Mouse (Mus musculus): Measurements from ENCODE around the gene Mgarp. TPM values are rescaled to one million over a fixed set of nuclear protein-coding genes. Genes with fewer than 3 reads are reported as not detected.
A peak's percentile ranks its signal among the peaks of the same experiment; 100 is the strongest.
"Not testable (repeated sequence)": the region's sequence is repeated elsewhere in the genome, so short reads cannot be mapped to it uniquely, and the experiment has no call there.

The Mgarp gene
- polyA plus RNA-seq, 1 experiment: 0.18 TPM

DNA sequence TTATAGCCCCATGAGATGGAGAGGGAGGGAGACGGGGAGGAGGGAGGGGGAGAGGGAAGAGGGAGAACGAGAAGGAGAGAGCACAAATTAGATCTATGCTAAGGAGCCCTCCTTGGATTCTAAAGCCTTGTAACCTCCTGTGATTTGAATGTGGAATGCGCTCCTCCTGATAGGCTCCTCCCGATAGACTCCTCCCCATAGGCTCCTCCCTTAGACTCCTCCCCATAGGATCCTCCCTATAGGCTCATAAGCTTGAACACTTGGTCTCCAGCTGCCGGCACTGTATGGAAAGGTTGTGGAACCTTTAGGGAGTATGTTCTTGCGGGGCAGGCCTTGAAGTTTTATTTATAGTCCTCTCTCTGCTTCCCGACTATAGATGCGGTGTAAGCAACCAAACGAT lies 35.5 kb downstream of the Mgarp start:
- H3K27ac ChIP-seq (ENCODE audit: control insufficient read depth, insufficient read depth, low read length): no peak overlapping the region
- no peak for DNase-seq
- H3K4me3 ChIP-seq (ENCODE audit: control insufficient read depth, insufficient read depth, low read length): no peak overlapping the region
- TF ChIP-seq POLR2A (IDR thresholded peaks at IDR 0.05; ENCODE audit: control insufficient read depth, extremely low read depth, insufficient read depth, low read length, poor library complexity) (no peak), CTCF (IDR thresholded peaks at IDR 0.05; ENCODE audit: borderline replicate concordance, control insufficient read depth, extremely low read depth, insufficient read depth, low read length, poor library complexity) (no peak)
- H3K4me1 ChIP-seq (replicated peaks; ENCODE audit: control insufficient read depth, insufficient read depth, low read length): peaks cover 14% of the 10 kb centered on the region
- no peaks in the 10 kb centered on the region for H3K36me3 ChIP-seq (ENCODE audit: control insufficient read depth, insufficient read depth, low read length)
- 88% methylated on average over 9 of the region's 9 CpGs for WGBS
- H3K27me3 ChIP-seq (ENCODE audit: control insufficient read depth, insufficient read depth, low read length): no peaks in the 10 kb centered on the region

DNA sequence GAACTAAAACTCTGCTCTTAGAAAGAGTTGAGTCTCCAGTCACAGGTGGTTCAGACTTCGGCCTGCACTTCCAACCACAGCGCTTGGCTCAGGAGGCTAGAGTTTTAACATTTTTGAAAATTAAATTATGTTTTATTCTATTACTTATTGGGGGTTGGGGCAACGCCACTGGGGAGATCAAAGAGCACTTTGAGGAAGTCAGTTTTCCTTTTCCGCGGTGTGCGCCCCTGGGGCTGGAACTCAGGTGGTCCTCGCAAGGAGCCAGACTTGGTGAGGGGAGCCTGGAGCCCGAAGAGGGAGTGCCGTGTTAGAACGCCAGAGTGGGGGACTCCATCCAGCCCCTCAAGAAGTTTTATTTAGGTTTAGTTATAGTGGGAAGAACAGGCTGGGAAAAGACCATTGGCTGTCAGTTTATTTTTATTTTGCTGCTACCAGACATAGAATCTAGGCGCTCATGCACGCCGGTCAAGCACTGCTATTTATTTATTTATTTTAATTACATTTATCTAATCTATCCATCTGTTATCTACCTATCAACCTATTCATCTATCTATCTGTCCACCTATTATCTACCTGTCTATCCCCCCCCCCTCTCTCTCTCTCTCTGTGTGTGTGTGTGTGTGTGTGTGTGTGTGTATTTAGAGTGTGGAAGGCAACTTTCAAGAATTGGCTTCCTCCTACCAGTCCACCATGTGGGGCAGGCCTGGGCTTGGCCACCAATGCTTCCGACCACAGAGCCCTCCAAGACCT lies 36.8 kb downstream of the Mgarp start:
- Histone ChIP-seq H3K36me3 (ENCODE audit: control insufficient read depth, insufficient read depth, low read length) (no peaks in the 10 kb centered on the region), H3K4me1 (replicated peaks; ENCODE audit: control insufficient read depth, insufficient read depth, low read length) (peaks cover 12% of the 10 kb centered on the region), H3K27me3 (ENCODE audit: control insufficient read depth, insufficient read depth, low read length) (no peaks in the 10 kb centered on the region), H3K27ac (ENCODE audit: control insufficient read depth, insufficient read depth, low read length) (no peak overlapping the region), H3K4me3 (ENCODE audit: control insufficient read depth, insufficient read depth, low read length) (no peak overlapping the region)
- no peak for DNase-seq
- 42% methylated on average over 14 of the region's 14 CpGs for WGBS
- TF ChIP-seq POLR2A (IDR thresholded peaks at IDR 0.05; ENCODE audit: control insufficient read depth, extremely low read depth, insufficient read depth, low read length, poor library complexity) (no peak), CTCF (IDR thresholded peaks at IDR 0.05; ENCODE audit: borderline replicate concordance, control insufficient read depth, extremely low read depth, insufficient read depth, low read length, poor library complexity) (no peak)

DNA sequence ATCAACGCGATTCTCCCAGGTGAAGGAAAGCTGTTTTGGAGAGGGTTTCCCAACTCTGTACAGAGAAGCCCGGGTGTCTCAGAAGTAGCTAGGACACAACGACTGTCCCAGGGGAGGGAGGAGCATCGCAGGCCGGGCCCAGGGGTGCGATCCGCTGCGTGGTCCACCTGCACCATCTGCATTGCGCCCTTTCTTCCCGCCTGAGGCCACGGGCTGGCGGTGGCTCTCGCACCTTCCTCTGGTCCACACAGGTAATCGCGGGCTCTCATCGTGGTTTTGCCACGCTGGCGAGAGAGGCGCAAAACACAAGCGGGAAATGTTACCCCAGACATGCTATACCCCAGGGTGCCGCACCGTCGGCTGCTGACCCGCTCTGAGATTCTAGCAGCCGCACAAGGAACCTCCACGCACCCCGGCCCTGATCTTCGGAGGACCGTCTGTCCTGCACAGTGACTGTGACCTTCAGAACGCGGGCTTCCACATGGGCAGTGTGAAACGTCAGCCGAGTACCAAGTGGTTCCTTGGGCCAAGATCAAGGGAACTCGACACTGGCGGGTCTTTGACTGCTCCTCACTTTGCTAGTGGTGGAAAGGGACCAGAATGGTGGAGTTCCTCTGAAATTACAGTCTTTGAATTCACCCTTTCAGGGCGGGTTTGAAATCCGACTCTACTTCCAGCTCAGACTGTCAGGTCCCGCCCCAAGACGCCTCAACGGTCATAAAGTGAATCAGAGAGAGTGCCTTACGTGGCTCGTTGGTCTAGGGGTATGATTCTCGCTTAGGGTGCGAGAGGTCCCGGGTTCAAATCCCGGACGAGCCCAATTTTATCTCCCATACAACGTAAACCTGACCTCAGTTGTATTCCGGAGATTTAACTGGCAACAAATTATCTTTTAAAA lies 37.6 kb downstream of the Mgarp start:
- peak; percentile 83 for DNase-seq
- peaks cover 12% of the 10 kb centered on the region for H3K4me1 ChIP-seq (replicated peaks; ENCODE audit: control insufficient read depth, insufficient read depth, low read length)
- under 1% methylated on average over 50 of the region's 50 CpGs for WGBS
- peak overlapping the region; percentile 89 for H3K4me3 ChIP-seq (ENCODE audit: control insufficient read depth, insufficient read depth, low read length)
- H3K36me3 ChIP-seq (ENCODE audit: control insufficient read depth, insufficient read depth, low read length): no peaks in the 10 kb centered on the region
- TF ChIP-seq POLR2A (IDR thresholded peaks at IDR 0.05; ENCODE audit: control insufficient read depth, extremely low read depth, insufficient read depth, low read length, poor library complexity) (no peak), CTCF (IDR thresholded peaks at IDR 0.05; ENCODE audit: borderline replicate concordance, control insufficient read depth, extremely low read depth, insufficient read depth, low read length, poor library complexity) (no peak)
- H3K27me3 ChIP-seq (ENCODE audit: control insufficient read depth, insufficient read depth, low read length): no peaks in the 10 kb centered on the region
- H3K27ac ChIP-seq (ENCODE audit: control insufficient read depth, insufficient read depth, low read length): no peak overlapping the region

DNA sequence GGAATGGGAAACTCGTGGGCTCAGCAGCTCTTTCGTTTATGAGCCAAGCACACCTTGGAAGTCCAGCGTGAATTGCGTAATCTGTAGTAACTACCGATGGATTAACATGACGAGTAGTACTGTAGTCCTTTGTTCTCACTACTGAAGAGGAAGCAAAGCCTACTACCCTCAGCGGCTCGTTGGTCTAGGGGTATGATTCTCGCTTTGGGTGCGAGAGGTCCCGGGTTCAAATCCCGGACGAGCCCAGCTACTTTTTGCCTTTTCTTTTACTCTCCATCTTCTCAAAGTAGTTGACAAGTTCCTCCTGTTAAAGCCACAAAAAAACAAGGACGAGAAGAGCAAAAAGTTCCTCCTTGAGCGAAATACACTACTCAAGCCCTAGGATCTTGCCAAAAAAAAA lies 38.4 kb downstream of the Mgarp start:
- peak; percentile 84 for DNase-seq
- peaks cover 12% of the 10 kb centered on the region for H3K4me1 ChIP-seq (replicated peaks; ENCODE audit: control insufficient read depth, insufficient read depth, low read length)
- 1% methylated on average over 15 of the region's 15 CpGs for WGBS
- peak overlapping the region; percentile 89 for H3K4me3 ChIP-seq (ENCODE audit: control insufficient read depth, insufficient read depth, low read length)
- no peaks in the 10 kb centered on the region for H3K27me3 ChIP-seq (ENCODE audit: control insufficient read depth, insufficient read depth, low read length)
- no peak for TF ChIP-seq POLR2A (IDR thresholded peaks at IDR 0.05; ENCODE audit: control insufficient read depth, extremely low read depth, insufficient read depth, low read length, poor library complexity)
- TF ChIP-seq CTCF (IDR thresholded peaks at IDR 0.05; ENCODE audit: borderline replicate concordance, control insufficient read depth, extremely low read depth, insufficient read depth, low read length, poor library complexity): no peak
- H3K36me3 ChIP-seq (ENCODE audit: control insufficient read depth, insufficient read depth, low read length): no peaks in the 10 kb centered on the region
- H3K27ac ChIP-seq (ENCODE audit: control insufficient read depth, insufficient read depth, low read length): no peak overlapping the region

DNA sequence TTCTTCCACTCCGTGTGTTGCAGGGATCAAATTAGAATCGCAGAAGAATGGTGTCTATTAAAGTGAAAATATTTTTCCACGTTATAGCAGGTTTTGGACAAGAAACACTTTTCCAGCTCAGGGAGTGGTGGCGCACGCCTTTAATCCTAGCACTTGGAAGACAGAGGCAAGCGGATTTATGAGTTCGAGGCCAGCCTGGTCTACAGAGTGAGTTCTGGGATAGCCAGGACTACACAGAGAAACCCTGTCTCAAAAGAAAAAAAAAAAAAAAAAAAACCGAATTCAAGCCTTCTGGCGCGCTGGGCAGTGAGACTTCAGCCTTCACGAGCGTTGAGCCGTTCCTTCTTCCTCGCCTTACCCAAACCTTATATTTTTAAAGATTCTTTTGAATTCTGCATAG lies 38.9 kb downstream of the Mgarp start:
- WGBS: 58% methylated on average over 14 of the region's 14 CpGs
- no peaks in the 10 kb centered on the region for H3K27me3 ChIP-seq (ENCODE audit: control insufficient read depth, insufficient read depth, low read length)
- TF ChIP-seq CTCF (IDR thresholded peaks at IDR 0.05; ENCODE audit: borderline replicate concordance, control insufficient read depth, extremely low read depth, insufficient read depth, low read length, poor library complexity) (no peak), POLR2A (IDR thresholded peaks at IDR 0.05; ENCODE audit: control insufficient read depth, extremely low read depth, insufficient read depth, low read length, poor library complexity) (no peak)
- no peak for DNase-seq
- H3K4me3 ChIP-seq (ENCODE audit: control insufficient read depth, insufficient read depth, low read length): no peak overlapping the region
- no peak overlapping the region for H3K27ac ChIP-seq (ENCODE audit: control insufficient read depth, insufficient read depth, low read length)
- H3K36me3 ChIP-seq (ENCODE audit: control insufficient read depth, insufficient read depth, low read length): no peaks in the 10 kb centered on the region
- peaks cover 12% of the 10 kb centered on the region for H3K4me1 ChIP-seq (replicated peaks; ENCODE audit: control insufficient read depth, insufficient read depth, low read length)

DNA sequence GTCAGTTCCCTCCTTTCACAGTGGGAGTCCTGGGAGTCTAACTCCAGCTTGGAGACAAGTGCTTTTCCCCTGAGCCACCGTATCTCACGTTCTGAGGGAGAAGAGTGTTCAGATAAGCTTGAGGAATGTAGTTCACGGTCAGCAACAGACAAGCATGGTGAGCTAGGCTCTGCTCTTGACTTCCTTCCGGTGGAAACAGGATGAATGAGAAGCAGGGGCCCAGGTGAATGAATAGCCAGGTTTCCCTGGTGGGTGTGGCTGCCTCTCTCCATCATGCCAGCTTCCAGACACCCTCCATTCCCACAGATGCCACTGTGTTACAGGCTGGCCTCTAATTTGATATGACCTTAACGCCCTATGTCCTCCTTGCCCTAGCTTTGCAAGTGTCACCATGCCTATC lies 39.5 kb downstream of the Mgarp start:
- TF ChIP-seq CTCF (IDR thresholded peaks at IDR 0.05; ENCODE audit: borderline replicate concordance, control insufficient read depth, extremely low read depth, insufficient read depth, low read length, poor library complexity): no peak
- no peak for DNase-seq
- Histone ChIP-seq H3K27me3 (ENCODE audit: control insufficient read depth, insufficient read depth, low read length) (no peaks in the 10 kb centered on the region), H3K36me3 (ENCODE audit: control insufficient read depth, insufficient read depth, low read length) (no peaks in the 10 kb centered on the region), H3K4me1 (replicated peaks; ENCODE audit: control insufficient read depth, insufficient read depth, low read length) (peaks cover 12% of the 10 kb centered on the region), H3K27ac (ENCODE audit: control insufficient read depth, insufficient read depth, low read length) (no peak overlapping the region), H3K4me3 (ENCODE audit: control insufficient read depth, insufficient read depth, low read length) (no peak overlapping the region)
- WGBS: 67% methylated on average over 5 of the region's 5 CpGs

DNA sequence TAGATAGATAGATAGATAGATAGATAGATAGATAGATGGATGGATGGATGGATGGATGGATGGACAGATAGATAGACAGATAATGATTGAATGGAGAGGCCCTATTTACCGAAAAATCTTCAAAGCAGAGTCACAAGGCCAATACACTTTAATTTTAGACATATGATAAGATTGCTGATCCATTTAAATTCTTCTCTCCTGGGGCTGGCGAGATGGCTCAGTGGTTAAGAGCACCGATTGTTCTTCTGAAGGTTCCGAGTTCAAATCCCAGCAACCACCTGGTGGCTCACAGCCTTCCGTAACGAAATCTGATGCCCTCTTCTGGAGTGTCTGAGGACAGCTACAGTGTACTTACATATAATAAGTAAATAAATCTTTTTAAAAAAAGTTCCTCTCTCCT lies 41.6 kb downstream of the Mgarp start:
- not testable (repeated sequence) for H3K27me3 ChIP-seq (ENCODE audit: control insufficient read depth, insufficient read depth, low read length); H3K27ac ChIP-seq (ENCODE audit: control insufficient read depth, insufficient read depth, low read length); H3K36me3 ChIP-seq (ENCODE audit: control insufficient read depth, insufficient read depth, low read length); H3K4me3 ChIP-seq (ENCODE audit: control insufficient read depth, insufficient read depth, low read length); DNase-seq
- peaks cover 12% of the 10 kb centered on the region for H3K4me1 ChIP-seq (replicated peaks; ENCODE audit: control insufficient read depth, insufficient read depth, low read length)
- WGBS: 94% methylated on average over 6 of the region's 6 CpGs

Data from thymus, adult 2 months (tissue).